Mouse (Mus musculus) left cerebral cortex, postnatal 36 days (tissue): ENCODE data around the gene Stk11ip. TPM values are rescaled to one million over a fixed set of nuclear protein-coding genes. Genes with fewer than 3 reads are reported as not detected.

Experiments
- DNase-seq, 2 experiments: peaks; one replicate each; pipeline ENCODE4 v3.0.0; 2021 to 2022; ENCODE audit warnings: low spot score in 2 of 2, mixed read lengths in 1 of 2
- intact Hi-C: fragments of 180-260 bp; cut with DNase I; formaldehyde crosslinking; loops from one replicate; pipeline ENCODE4 v1.15.1; 2025
- total RNA-seq, 2 experiments: library from RNA; stranded (reverse); gene quantifications; 2 replicates each; pipeline ENCODE4 v1.2.3; 2021

Stk11ip gene
- total RNA-seq, 2 experiments from 2014 or later: 29.2 to 38.0 TPM

DNA sequence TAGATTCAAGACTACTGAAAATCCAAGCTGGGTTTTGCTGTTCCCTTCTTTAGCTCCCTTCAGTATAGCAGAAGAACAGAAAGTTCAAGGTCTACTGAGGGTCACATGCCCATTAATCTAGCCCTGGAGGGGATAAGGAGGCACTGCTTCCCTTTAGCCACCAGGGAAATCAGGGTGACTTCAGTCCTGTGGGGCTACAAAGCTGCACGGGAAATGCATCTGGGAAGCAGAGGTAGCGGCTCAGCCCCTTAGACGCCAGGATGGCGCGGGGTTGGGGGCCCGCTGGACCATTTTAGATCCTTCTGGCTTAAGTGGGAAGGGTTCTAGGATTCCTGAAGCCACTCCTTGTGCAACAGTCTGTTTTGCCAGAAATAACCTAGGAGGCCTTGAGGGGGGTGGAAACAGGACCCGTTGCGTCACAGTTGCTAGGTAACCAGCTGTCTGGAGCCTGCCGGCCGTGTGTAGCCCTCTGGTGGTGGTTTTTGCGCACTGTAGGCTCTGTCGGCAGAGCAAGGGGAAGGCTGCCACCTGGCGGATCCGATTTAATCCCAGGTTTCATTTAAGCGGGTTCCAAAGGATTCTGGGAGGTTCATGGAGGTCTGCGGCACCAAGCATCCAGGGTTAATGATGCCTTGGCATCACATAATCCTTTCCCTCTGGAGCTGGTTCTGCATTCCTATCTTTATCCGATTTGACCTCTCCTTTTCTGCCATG, 38.0 kb downstream of the Stk11ip start:
- peak; percentile 93 to 94 for DNase-seq
- intact Hi-C loops: loop anchor here (2.0 kb wide), 1 partner anchor 81 kb away; the partner anchor contains the start of genes Chpf and Tmem198

DNA sequence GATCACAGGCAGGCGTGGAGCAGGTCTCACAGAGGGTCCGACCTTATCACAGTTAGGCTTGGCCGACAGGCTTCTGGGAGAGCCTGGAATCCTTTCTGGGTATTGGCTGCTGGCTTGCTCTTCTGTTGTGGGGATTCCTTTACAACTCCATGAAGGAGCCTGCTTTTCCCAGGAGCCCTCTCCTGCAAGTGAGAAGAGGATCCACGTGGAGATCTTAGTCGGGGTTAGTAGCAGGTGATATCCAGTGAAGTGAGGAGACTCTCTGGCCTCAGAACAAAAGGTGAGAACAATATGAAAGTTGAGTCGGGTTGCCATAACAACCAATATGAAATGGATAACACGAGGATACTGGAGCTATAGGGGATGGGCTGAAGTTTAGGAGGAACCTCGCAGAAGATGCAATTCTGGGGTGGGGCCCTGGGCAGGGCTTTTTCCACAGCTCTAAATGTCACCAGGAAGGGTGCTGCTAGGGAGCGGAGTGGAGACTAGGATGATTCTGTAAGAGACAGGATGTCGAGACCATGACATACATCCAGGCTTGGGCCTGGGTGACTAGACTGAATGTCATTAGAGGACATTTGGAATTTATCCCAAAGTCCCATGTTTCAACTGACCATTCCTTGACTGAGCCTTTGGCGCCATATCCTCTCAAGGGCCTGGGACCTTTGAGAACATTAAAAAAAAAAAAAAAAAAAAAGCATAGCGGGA, 39.0 kb downstream of the Stk11ip start:
- DNase-seq: no peak
- intact Hi-C loops: no loop called here

DNA sequence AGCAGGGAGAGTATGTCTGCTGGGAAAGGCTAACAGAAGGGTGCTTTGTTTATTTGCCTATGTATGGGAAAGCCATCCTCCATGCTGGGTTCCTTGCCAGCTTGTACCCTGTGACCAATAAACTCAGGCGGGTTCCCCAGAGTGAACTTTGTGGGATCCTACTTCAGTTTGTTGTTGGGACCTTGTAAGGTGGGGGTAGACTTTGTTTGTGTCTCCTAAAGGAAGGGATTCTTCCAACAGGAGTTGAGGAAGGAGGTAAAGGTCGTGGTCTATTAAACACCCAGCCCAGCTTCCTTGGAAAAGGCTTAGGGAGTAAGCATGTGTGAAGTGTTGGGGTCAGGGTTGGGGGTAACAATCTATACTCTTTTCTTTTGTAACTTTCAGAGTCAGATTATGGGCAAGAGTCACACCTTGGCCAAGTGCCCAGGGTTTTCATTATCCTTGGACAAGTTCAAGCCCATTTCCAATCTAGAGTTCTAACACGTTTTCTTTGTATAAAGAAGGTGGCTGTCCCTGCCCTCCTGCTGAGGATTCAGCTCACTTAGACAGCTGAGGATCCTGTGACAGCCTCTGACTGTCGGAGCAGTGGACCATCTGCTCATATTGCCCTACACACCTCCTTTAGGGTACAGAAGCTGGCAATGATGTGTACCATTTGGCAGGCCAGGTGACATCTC, 40.0 kb downstream of the Stk11ip start:
- intact Hi-C loops: no loop called here
- no peak for DNase-seq

DNA sequence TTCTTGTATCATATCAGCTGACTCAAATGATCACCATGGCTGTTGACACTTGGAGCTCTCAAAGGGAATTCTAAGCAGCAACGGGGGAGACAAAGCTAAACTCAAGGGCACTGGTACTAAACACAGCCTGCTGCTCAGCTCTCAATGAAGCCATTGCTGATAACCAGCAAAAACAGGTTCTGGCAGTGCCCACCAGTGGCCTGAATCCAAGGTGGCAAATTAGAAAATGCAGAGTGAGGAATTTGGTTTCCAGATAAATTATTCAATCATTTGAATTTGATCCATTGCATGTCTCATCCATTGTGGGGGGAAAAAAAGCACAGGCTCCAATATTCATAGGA, 40.5 kb downstream of the Stk11ip start:
- intact Hi-C loops: no loop called here
- no peak for DNase-seq

DNA sequence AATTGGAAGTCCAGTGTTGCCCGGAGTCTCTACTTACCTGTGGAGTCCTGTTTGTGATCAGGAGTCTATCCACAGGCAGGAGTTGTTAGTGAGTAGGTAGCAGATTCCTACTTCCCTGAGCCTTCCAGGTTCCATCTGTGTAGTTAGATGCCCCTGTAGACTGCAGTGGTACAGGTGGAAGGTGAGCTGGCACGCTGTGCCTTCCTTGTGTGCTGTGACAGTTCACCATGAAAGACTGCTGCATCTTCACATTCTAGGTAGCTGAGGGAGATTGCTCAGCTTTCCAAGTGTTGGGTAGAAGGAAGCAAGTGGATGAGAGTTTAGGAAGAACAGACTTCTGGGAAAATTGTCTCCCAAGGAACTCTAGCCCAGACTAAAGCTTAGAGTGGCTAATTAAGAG, 42.8 kb downstream of the Stk11ip start:
- DNase-seq: no peak
- intact Hi-C loops: no loop called here

DNA sequence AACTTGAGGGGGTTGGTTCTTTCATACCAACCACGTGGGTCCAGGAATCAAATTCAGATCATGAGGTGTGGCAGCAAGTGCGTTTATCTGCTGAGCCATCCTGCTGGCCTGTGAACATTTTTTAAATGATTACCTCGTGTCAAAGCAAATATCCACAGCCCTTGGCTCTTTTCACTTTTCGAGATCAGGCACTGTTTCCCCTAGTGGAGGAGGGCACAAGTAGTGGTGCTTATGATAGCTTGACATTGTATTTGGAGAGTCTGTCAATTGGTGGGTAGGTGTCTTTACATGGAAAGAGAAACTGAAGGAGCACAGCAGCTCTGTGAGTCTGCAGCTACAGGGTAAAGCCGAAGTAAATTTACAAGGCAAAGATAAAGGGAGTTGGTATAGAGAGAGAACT, 43.6 kb downstream of the Stk11ip start:
- DNase-seq: no peak
- intact Hi-C loops: no loop called here

DNA sequence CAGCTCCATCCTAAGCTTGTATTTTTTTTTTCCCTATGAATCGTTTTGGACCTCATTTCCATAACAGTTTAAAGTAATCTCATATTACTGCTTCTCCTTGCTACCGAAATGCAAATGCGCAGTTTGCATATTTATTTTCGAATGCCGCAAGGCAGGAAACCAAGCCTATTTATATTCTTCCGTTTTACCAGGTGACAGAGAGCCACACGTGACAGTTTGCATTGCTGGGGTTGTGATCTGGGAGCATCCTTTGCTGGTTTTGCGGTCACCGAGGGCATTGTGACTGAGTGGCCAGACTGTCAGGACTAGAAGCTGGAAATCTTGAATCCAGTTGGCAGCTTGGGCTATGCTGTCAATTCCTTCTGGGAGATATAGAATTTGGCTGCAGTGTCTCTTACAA, 44.3 kb downstream of the Stk11ip start:
- no peak for DNase-seq
- intact Hi-C loops: no loop called here

DNA sequence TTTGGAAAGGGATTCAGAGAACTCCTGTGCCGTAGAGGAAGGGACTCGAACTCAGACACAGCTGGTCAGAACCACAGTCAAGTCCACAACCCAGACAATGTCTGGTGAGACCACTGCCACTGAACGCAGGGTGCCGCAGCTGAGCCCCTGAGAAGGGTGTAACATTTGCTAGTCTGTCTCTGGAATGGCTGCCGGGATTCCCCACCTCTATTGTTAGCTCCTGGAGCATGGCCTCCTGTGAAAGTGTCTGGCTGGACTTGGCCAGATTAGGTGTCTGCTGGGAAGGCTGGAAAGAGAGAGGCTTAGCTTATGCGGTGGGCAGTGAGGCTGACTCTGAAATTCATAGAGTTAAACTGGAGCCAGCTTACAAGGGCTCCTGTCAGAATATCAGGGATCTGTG, 49.1 kb downstream of the Stk11ip start:
- intact Hi-C loops: no loop called here
- DNase-seq: no peak

DNA sequence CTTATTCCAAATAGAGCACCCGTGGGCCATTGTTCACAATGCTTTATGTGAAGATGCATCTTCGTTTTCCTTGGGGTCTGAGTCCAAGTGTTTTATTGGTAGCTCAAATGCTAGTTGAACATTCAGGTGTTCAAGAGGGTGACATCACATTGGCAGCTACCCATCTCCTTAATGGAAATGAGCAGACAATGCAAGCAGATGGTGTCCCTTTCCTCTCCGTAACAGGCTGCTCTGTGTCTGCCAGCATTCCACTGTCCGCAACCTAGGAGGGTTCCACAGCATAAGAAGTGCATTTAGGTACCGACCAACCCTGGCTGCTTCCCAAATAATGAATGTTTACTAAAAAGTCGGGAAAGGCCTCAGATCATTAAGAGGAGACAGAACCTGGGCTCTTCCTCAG, 51.4 kb downstream of the Stk11ip start:
- intact Hi-C loops: no loop called here
- DNase-seq: no peak

DNA sequence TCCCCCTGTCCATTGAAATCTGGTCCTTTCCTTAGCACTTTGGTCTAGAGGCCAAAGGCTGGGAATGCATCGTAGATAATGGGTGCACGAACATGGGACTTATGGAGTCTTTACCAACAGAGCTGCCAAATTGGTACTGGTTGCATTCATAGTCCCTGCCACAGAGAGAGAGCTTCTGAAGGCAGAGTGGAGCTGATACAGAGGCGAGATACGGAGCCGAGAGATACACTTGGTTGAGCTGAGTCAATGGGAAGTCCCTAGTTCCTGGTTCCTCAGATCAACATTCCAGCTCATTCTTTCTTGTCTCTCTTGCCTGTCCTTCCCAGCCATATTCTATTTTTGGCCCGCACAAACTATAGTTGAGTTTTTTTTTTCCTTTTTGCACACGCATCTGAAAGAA, 52.4 kb downstream of the Stk11ip start:
- no peak for DNase-seq
- intact Hi-C loops: no loop called here

DNA sequence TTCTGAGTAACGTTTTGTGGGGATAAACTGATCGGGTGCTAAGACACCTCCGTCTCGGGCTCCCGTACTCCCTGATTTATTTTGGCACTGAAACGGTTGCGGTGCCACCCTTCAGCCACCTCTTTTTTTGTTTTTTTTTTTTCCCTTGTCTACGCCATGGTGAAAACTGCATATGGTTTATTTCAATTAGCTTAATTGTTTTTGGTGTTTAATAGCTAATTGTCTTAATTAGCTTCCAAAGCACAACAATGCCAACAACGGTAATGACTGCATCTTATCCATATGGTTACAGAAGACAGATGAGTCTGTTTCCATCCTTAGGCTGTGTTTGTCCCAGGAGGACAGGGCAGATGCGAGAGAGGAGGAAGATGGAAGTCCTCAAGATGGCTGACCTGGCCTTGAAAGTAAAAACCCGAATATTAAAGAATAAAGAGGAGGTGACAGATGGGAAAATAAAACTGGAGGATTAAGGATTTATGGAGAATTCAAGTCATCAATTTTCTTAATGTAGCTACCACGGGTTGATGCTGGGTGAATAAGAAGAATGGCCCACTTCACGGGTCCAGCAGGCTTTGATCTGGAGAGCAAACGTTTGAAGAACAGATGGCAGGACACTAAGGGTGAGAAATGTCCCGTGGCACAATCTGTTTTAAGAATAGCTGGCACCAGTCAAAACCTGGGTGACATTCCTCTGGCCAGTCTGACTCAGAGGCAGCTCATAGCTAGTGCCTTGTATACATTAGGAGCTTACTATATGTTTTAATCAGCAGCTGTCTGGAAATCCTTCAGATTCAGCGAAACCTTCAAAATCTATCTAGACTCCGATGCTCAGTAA, 53.4 kb downstream of the Stk11ip start:
- no peak for DNase-seq
- intact Hi-C loops: no loop called here

DNA sequence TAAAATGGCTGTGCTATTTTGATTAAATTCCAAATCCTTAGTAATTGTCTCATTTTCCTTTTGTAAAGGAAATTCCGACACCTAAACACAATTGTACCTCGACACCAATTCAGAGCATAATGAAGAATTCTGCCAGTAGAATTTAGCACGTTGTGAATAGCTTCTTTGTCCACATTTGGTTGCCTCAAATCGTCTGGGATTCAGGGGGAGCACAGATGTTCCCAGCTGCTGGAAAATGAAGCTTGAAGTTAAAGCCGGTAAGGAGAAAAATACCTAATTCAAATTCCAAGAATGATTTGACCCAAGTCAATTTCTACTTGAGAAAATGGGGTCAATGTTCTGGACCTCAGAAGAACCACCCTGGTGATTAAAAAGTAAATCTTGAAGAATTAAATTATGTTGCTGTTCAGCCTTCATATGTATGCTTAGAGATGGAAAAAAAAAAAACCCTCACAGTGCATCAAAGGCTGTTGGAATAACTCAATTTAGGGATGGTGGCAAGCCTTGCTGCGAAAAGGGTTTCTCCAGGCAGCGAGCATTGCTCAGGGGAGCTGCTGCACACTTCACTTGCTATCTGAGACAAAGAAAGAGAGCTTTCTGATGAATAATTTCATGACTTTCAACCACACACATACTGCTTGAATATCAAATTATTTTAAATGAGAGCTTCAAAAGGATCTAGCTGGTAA, 60.8 kb downstream of the Stk11ip start:
- intact Hi-C loops: no loop called here

DNA sequence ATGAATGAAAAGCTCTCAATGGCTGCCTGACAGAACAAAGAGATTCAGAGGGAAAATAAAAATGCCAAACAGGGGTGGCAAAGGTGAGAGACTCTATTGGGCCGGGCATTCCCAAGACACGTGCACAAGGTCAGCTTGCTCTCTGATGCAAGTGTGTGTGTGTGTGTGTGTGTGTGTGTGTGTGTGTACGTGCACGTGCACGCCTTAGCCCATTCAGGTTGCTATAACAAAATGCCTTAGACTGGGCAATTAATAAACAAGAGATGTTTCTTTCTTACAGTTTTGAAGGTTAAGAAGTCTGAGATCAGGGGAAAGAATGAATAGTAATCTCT, 61.3 kb downstream of the Stk11ip start:
- intact Hi-C loops: no loop called here

More for the DNA sequence above, 60.8 kb downstream of the Stk11ip start:
- DNase-seq: no peak

DNA sequence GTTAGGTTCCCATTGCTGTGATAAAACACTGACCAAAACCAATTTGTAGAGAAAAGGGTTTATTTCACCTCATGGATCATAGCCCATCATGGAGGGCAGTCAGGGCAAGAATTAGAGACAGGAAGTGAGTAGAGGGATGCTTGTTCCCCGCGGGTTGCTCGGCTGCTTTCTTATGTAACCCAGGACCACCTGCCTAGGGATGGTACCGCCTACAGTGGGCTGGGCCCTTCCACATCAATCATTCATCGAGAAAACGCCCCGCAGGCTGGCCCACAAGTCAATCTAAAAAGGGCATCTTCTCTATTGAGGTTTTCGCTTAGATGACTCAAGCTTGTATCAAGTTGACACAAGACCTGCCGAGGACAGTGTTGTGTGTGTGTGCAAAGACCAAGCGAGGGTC, 61.7 kb downstream of the Stk11ip start:
- intact Hi-C loops: no loop called here
- DNase-seq: no peak

More for the DNA sequence above, 61.3 kb downstream of the Stk11ip start:
- DNase-seq: no peak

DNA sequence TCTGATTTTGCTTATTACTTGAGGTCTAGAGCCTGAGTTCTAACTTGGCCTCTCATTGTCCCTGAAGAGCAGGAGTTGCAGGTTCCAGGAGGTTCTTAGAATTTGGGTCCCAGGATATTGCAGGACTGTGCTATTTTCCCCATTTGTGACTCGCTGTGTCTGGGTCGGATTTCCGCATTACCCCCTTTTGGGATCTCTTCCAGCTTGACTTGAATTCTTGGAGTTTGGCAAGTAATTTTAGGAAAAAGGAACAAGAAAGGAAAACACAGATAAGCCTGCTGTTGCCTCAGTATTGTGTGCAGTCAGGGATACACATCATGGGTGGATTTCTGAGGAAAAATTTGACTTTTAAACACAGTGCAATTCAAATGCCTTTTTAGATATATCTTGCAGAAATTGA, 65.5 kb downstream of the Stk11ip start:
- no peak for DNase-seq
- intact Hi-C loops: loop anchor here (5.0 kb wide), 1 partner anchor 79 kb away; the partner anchor contains the start of genes Inha and Obsl1

Other genes with a start within 250 kb of the Stk11ip start
- 100 to 1,000 TPM; 122 to 146 TPM for gene Resp18, start 243.1 kb upstream of the Stk11ip start, total RNA-seq
- 10 to 100 TPM; 51.9 to 55.9 TPM for gene Dnpep, start 203.5 kb upstream of the Stk11ip start, total RNA-seq
- gene Des, start 161.2 kb upstream of the Stk11ip start, total RNA-seq: 1 to 10 TPM in 1 of 2 experiments, under 1 TPM in 1; 0.84 to 1.5 TPM
- 100 to 1,000 TPM; 173 to 212 TPM for gene Speg, start 146.2 kb upstream of the Stk11ip start, total RNA-seq
- 10 to 100 TPM; 50.0 to 59.0 TPM for gene Gmppa, start 85.6 kb upstream of the Stk11ip start, total RNA-seq
- gene Asic4, start 71.1 kb upstream of the Stk11ip start, total RNA-seq: 10 to 100 TPM; 13.2 to 15.7 TPM
- 10 to 100 TPM; 75.3 to 86.3 TPM for gene Chpf, start 42.2 kb upstream of the Stk11ip start, total RNA-seq
- 100 to 1,000 TPM in 1 of 2 experiments, 10 to 100 TPM in 1; 94.2 to 105 TPM for gene Tmem198, start 42.0 kb upstream of the Stk11ip start, total RNA-seq
- 10 to 100 TPM; 25.4 to 33.2 TPM for gene Obsl1, start 15.1 kb upstream of the Stk11ip start, total RNA-seq
- 10 to 100 TPM; 18.6 to 30.8 TPM for gene Inha, start 14.5 kb upstream of the Stk11ip start, total RNA-seq
- gene Slc4a3, start 24.7 kb downstream of the Stk11ip start, total RNA-seq: 100 to 1,000 TPM; 176 to 200 TPM